Mouse (Mus musculus) heart, embryonic 15.5 days (tissue): ENCODE data around the gene Csnk2a2. TPM values are rescaled to one million over a fixed set of nuclear protein-coding genes. Genes with fewer than 3 reads are reported as not detected.

ENCODE experiments used
- ATAC-seq: fragments of 200-750 bp; cut with Nextera tagmentation; replicated peaks from 2 replicates; pipeline ENCODE4 v1.8.0; 2017; ENCODE audit warnings: low read depth, moderate TSS enrichment; ENCODE audit not compliant: insufficient number of reproducible peaks, insufficient read depth, low FRiP score
- H3K27ac ChIP-seq: fragments of 300-500 bp; sonication (generic); 2 replicates; pipeline ENCODE4 v1.5.1; 2015; ENCODE audit warnings: mild to moderate bottlenecking, inconsistent platforms
- H3K27me3 ChIP-seq: fragments of 300-500 bp; sonication (generic); 2 replicates; pipeline ENCODE4 v1.6.1; 2015; ENCODE audit warnings: inconsistent platforms
- H3K36me3 ChIP-seq: fragments of 300-500 bp; sonication (generic); 2 replicates; pipeline ENCODE4 v1.6.1; 2015; ENCODE audit warnings: mild to moderate bottlenecking, inconsistent platforms
- H3K4me1 ChIP-seq: fragments of 300-500 bp; sonication (generic); replicated peaks from 2 replicates; pipeline ENCODE4 v1.6.1; 2015; ENCODE audit warnings: inconsistent platforms
- H3K4me2 ChIP-seq: fragments of 300-500 bp; sonication (generic); 2 replicates; pipeline ENCODE4 v1.6.1; 2015; ENCODE audit warnings: inconsistent platforms, mild to moderate bottlenecking, moderate library complexity
- H3K4me3 ChIP-seq: fragments of 300-500 bp; sonication (generic); 2 replicates; pipeline ENCODE4 v1.5.1; 2015; ENCODE audit warnings: mild to moderate bottlenecking, inconsistent platforms
- H3K9ac ChIP-seq: fragments of 300-500 bp; sonication (generic); 2 replicates; pipeline ENCODE4 v1.6.1; 2015; ENCODE audit warnings: mild to moderate bottlenecking, inconsistent platforms
- H3K9me3 ChIP-seq: fragments of 300-500 bp; sonication (generic); replicated peaks from 2 replicates; pipeline ENCODE4 v1.6.1; 2016; ENCODE audit warnings: inconsistent platforms
- WGBS: fragments of 180-500 bp; shearing (Covaris S2); methylation state at CpG from one replicate; pipeline ENCODE4 v1.1.7; 2015; ENCODE audit warnings: mixed read lengths; 5-methylcytosine and 5-hydroxymethylcytosine counted together
- polyA plus RNA-seq: library from polyadenylated mRNA; unstranded; fragments of >200 nt; fragmentation: Nextera tagmentation; extraction: Ambion mirVana; gene quantifications from 2 replicates; pipeline ENCODE4 v1.2.1, GENCODE M21; 2015

Csnk2a2 gene
- polyA plus RNA-seq, 1 experiment from 2014 or later, result 4.8 TPM

GRCm38 (mm10) chr8:95505606-95506005, 15.8 kb upstream of the Csnk2a2 start:
- H3K36me3 ChIP-seq, result no peaks in the 10 kb centered on the region

GRCm38 (mm10) chr8:95504835-95505234, 15.0 kb upstream of the Csnk2a2 start:
- H3K36me3 ChIP-seq, result no peaks in the 10 kb centered on the region

More at GRCm38 (mm10) chr8:95505606-95506005, 15.8 kb upstream of the Csnk2a2 start:
- no peak overlapping the region for H3K4me2 ChIP-seq
- H3K4me1 ChIP-seq, result no peaks in the 10 kb centered on the region
- H3K4me3 ChIP-seq, result no peak overlapping the region
- ATAC-seq, result no peak
- H3K9ac ChIP-seq, result no peak overlapping the region
- WGBS, result 69% methylated on average over 3 of the region's 3 CpGs
- no peak overlapping the region for H3K27ac ChIP-seq
- no peaks in the 10 kb centered on the region for H3K9me3 ChIP-seq
- no peaks in the 10 kb centered on the region for H3K27me3 ChIP-seq

GRCm38 (mm10) chr8:95502431-95502830, 12.6 kb upstream of the Csnk2a2 start:
- Histone ChIP-seq H3K27me3 (no peaks in the 10 kb centered on the region), H3K36me3 (no peaks in the 10 kb centered on the region), H3K9ac (no peak overlapping the region), H3K4me3 (no peak overlapping the region), H3K4me2 (no peak overlapping the region), H3K4me1 (no peaks in the 10 kb centered on the region), H3K9me3 (no peaks in the 10 kb centered on the region), H3K27ac (no peak overlapping the region)
- no peak for ATAC-seq
- 74% methylated on average over 7 of the region's 7 CpGs for WGBS

More at GRCm38 (mm10) chr8:95504835-95505234, 15.0 kb upstream of the Csnk2a2 start:
- Histone ChIP-seq H3K27me3 (no peaks in the 10 kb centered on the region), H3K4me2 (no peak overlapping the region), H3K27ac (no peak overlapping the region), H3K4me1 (no peaks in the 10 kb centered on the region), H3K9me3 (no peaks in the 10 kb centered on the region), H3K9ac (no peak overlapping the region), H3K4me3 (no peak overlapping the region)
- 73% methylated on average over 5 of the region's 5 CpGs for WGBS
- ATAC-seq, result no peak

- Histone ChIP-seq H3K9me3 (no peaks in the 10 kb centered on the region), H3K27ac (no peak overlapping the region), H3K4me2 (no peak overlapping the region), H3K27me3 (no peaks in the 10 kb centered on the region), H3K36me3 (no peaks in the 10 kb centered on the region), H3K4me3 (no peak overlapping the region), H3K9ac (no peak overlapping the region), H3K4me1 (no peaks in the 10 kb centered on the region)
- WGBS, result 93% methylated on average over 5 of the region's 5 CpGs
- ATAC-seq, result no peak
Observed at GRCm38 (mm10) chr8:95500436-95500835, 10.6 kb upstream of the Csnk2a2 start.

GRCm38 (mm10) chr8:95499266-95500064, 9.6 kb upstream of the Csnk2a2 start:
- no peak overlapping the region for H3K4me3 ChIP-seq
- no peak for ATAC-seq
- no peaks in the 10 kb centered on the region for H3K4me1 ChIP-seq
- 52% methylated on average over 4 of the region's 4 CpGs for WGBS
- H3K27ac ChIP-seq, result no peak overlapping the region
- no peaks in the 10 kb centered on the region for H3K9me3 ChIP-seq
- no peak overlapping the region for H3K4me2 ChIP-seq
- H3K27me3 ChIP-seq, result no peaks in the 10 kb centered on the region
- H3K9ac ChIP-seq, result no peak overlapping the region
- no peaks in the 10 kb centered on the region for H3K36me3 ChIP-seq

GRCm38 (mm10) chr8:95497821-95498220, 8.0 kb upstream of the Csnk2a2 start:
- 75% methylated on average over 3 of the region's 3 CpGs for WGBS
- H3K4me2 ChIP-seq, result no peak overlapping the region
- H3K36me3 ChIP-seq, result no peaks in the 10 kb centered on the region
- no peak overlapping the region for H3K9ac ChIP-seq
- H3K9me3 ChIP-seq, result no peaks in the 10 kb centered on the region
- H3K4me1 ChIP-seq, result no peaks in the 10 kb centered on the region
- no peak for ATAC-seq
- H3K27ac ChIP-seq, result no peak overlapping the region
- no peak overlapping the region for H3K4me3 ChIP-seq
- H3K27me3 ChIP-seq, result no peaks in the 10 kb centered on the region

GRCm38 (mm10) chr8:95496420-95496819, 6.6 kb upstream of the Csnk2a2 start:
- Histone ChIP-seq H3K4me3 (no peak overlapping the region), H3K36me3 (no peaks in the 10 kb centered on the region), H3K27me3 (no peaks in the 10 kb centered on the region), H3K9me3 (no peaks in the 10 kb centered on the region), H3K27ac (no peak overlapping the region), H3K4me2 (no peak overlapping the region), H3K4me1 (no peaks in the 10 kb centered on the region), H3K9ac (no peak overlapping the region)
- ATAC-seq, result no peak
- WGBS, result 43% methylated on average over 3 of the region's 3 CpGs

- no peak overlapping the region for H3K4me3 ChIP-seq
- H3K4me1 ChIP-seq, result no peaks in the 10 kb centered on the region
- no peak overlapping the region for H3K4me2 ChIP-seq
- no peaks in the 10 kb centered on the region for H3K9me3 ChIP-seq
- H3K27me3 ChIP-seq, result no peaks in the 10 kb centered on the region
- 77% methylated on average over 6 of the region's 6 CpGs for WGBS
- H3K9ac ChIP-seq, result no peak overlapping the region
- no peak overlapping the region for H3K27ac ChIP-seq
- H3K36me3 ChIP-seq, result no peaks in the 10 kb centered on the region
- no peak for ATAC-seq
Observed at GRCm38 (mm10) chr8:95495444-95495843, 5.6 kb upstream of the Csnk2a2 start.

- Histone ChIP-seq H3K4me1 (peaks cover 13% of the 10 kb centered on the region), H3K9ac (no peak overlapping the region), H3K4me3 (no peak overlapping the region), H3K36me3 (no peaks in the 10 kb centered on the region), H3K9me3 (no peaks in the 10 kb centered on the region), H3K27me3 (no peaks in the 10 kb centered on the region), H3K27ac (no peak overlapping the region), H3K4me2 (no peak overlapping the region)
- no peak for ATAC-seq
- 64% methylated on average over 4 of the region's 4 CpGs for WGBS
Observed at GRCm38 (mm10) chr8:95492057-95492456, 2.2 kb upstream of the Csnk2a2 start.

GRCm38 (mm10) chr8:95488698-95489332, 1.0 kb downstream of the Csnk2a2 start:
- peak; percentile 88 for ATAC-seq
- H3K27me3 ChIP-seq, result no peaks in the 10 kb centered on the region
- H3K9ac ChIP-seq, result peak overlapping the region; percentile 97
- H3K4me2 ChIP-seq, result peak overlapping the region; percentile 73
- peaks cover 19% of the 10 kb centered on the region for H3K4me1 ChIP-seq
- 2% methylated on average over 23 of the region's 42 CpGs for WGBS
- H3K27ac ChIP-seq, result peak overlapping the region; percentile 58; the same call in 1 of the 2 replicates
- H3K4me3 ChIP-seq, result peak overlapping the region; percentile 95
- H3K9me3 ChIP-seq, result no peaks in the 10 kb centered on the region
- H3K36me3 ChIP-seq, result peaks cover 26% of the 10 kb centered on the region

GRCm38 (mm10) chr8:95487800-95488697, 1.8 kb downstream of the Csnk2a2 start:
- Histone ChIP-seq H3K4me2 (peak overlapping the region; percentile 79), H3K4me3 (peak overlapping the region; percentile 95), H3K36me3 (peaks cover 34% of the 10 kb centered on the region), H3K4me1 (peaks cover 19% of the 10 kb centered on the region), H3K9me3 (no peaks in the 10 kb centered on the region), H3K9ac (peak overlapping the region; percentile 97), H3K27me3 (no peaks in the 10 kb centered on the region), H3K27ac (peak overlapping the region; percentile 58; the same call in 1 of the 2 replicates)
- 0% methylated on average over 44 of the region's 95 CpGs for WGBS
- ATAC-seq, result peak; percentile 64
